Mouse (Mus musculus) urinary bladder, postnatal 25 days (tissue): ENCODE data around the gene Sppl3.
"Not testable (repeated sequence)": the region's sequence is repeated elsewhere in the genome, so short reads cannot be mapped to it uniquely, and the experiment has no call there.

Experiments
- DNase-seq: peaks from one replicate; pipeline ENCODE4 v3.0.0; 2022; ENCODE audit warnings: low spot score

Gene Sppl3

DNA sequence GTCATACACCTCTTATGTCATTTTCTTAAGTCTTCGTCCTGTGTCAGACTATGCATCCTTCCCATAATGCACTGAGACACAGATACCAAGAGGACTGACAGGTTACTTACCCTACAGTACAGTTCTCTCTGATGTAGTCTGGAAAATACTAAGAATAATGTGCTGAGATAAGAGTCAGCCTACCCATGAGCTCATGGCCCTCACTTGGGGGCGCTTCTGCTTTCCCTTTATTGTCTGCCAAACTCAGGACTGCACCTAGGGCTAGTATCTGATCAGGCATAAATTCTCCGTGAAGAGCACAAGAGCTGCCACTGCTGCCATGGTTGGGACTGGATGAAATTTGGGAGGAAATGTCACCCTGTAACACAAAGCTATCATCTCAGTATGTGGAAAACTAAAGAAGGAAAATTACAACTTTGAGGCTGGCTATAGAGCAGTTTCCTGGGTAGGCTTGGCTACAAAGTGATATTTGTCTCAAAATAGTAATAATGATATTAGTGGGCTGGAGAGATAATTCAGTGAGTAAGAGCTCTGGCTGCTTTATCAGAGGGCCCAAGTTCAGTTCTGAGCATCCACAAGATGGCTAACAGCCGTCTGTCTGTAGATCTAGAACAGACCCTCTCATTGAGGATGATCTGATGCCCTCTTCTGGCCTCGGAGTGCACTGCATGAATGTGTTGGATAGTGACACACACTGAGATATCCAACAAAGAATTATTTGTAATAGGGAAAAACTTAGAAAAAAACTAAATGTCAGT, 65.4 kb downstream of the Sppl3 start:
- DNase-seq = peak; percentile 61

DNA sequence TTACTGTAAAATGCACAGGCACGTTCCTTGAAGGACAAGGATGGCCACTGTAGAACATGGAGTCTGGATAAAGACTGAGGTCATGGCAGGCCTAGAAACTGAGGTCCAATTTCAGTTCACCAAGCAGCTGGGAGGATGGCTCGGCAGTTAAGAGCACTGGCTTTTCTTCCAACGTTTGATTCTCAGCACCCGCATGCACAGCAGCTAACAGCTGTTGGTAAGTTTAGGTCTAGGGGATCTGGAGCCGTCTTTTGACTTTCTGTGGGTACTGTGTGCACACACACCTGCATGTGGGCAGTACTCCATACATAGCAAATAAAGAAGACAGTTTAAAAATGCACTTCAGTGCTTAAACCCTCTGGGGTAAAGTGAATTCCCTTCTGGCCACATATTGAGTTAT, 70.7 kb downstream of the Sppl3 start:
- DNase-seq = no peak

DNA sequence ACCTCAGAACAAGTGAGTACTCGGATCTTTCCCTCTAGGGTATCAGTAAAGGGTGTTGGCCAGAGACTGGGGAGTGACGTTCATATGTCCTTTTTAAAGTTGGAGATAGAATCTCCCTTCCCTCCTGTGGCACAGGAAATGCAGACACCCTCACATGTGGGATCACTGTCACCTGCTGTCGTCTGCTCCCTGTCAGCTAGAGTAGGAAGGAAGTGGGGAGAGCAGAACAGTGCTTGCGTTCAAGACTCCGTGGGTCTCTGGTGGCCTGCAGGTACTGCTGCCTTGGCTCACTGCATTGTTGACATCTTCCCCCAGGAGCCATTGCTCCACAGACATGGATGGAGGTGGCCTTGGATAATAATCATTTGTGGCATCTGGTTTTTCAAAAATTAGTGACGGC, 72.6 kb downstream of the Sppl3 start:
- no peak for DNase-seq

DNA sequence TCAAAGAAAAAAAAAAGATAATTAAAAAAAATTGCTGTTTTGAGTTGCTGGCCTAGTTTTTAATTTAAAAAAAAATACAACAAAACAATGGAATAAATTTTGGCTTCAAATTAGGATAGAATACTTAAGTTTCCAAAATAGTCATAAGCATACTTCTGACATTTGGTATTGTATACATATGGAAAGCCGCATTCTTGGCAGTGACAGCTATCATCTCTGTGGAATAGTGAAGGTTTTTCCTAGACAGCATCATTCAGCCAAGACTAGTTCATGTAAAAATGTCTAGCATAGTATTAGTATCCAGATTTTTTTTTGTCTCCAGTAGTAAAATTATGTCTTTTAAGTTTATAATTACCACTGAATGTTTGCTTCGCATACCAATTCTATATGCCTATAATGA, 74.7 kb downstream of the Sppl3 start:
- no peak for DNase-seq

DNA sequence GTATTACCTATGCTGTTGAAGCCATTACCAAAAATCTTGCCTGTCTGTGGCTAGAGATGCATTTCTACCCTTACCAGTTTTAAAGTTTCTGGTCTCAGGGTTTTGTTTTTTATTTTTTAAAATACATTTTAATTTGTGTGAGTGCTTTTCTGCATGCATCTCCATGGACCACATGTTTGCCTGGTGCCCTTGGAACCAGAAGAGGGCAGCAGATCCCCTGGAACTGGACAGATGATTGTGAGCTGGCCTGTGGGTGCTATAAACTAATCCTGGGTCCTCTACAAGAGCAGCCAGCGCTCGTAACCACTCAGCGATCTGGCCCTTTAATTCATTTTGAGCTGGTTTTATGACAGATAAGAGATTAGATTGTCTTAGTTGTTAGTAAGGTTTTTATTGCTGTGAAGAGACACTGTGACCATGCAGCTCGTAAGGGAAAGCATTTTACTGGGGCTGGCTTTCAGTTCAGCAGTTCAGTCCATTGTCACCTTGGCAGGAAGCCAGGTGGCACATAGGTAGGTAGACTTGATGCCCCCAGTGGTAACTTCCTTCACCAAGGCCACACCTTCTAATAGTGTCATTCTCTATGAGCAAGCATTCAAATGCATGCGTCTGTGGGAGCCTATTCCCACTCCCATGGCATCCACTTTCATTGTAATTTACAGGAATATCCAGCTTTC, 78.8 kb downstream of the Sppl3 start:
- no peak for DNase-seq

DNA sequence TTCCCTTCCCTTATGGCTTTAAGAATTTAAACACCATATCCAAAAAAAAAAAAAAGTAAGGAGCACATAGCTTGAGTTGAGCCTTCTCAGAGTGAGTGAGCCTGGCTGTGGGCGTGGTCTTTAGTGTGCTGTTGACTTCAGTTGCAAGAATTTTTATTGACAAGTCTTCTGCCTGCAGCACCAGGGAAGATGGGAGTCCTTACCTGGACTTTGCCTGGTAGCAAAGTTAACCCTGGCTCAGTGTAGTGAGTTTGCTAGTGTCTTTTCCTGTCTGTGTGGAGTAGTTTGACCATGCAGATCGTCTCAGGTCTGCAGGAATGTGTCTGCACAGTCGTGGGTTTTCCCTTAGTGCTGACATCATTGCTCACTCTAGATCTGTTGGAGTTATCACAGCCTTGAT, 80.1 kb downstream of the Sppl3 start:
- no peak for DNase-seq

DNA sequence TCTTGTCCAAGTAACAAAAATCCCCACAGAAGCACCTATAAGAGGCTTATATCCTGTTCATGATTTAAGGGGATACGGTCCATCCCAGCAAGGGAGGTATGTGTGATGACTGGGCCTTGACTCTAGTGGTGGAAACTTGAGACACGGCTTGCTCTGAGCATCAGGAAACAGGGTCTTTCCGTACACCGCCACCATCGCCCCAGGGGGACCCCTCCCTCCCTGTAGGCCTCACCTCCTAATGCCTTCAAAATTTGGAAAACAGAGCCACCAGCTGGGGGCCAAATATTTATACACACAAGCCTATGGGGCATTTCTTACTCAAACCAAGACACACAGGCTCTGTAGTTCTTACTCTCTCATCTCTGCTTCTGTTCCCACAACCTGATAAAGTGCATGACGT, 80.8 kb downstream of the Sppl3 start:
- DNase-seq = no peak

DNA sequence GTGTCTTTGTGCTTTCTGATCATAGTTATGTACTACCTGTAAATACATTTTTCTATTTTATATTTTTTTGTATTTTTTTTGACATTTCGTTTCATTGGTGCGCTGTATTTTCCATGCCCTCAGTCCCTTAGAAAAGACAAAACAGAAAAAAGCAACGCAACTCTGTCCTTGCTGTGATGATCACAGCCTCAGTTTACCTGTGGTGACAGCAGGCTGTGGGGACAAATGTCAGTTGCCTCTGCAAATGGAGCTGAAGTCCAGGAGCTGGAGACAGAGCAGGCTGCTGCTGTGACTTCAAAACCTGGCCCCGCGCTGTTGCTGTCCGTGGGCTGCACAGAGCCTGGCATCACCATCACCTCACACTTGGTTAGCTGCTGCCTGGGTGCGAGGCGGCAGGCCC, 87.3 kb downstream of the Sppl3 start, which contains the start of gene Gm10401:
Gene Gm10401, minus strand, starts transcription at position 101 of the 400 bp plus-strand sequence.
- DNase-seq = no peak

DNA sequence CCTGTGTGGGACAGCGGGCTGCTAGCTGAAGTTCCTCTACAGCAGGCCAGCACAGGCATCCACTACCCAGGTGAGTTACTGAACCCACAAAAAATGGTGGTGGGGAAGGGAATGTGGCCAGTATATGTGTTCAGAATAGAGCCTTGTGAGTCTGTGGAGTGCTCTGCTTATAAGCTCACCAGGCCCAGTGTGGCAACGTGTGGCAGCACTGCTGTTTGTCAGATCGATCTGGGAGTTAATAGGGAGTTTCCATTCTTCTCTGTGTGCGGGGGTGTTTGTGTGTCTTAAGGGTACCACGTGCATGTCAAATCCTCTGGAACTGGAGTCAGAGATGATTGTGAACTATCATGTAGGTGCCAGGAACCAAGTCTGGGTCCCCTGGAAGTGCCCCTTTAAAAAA, 88.6 kb downstream of the Sppl3 start:
- no peak for DNase-seq

DNA sequence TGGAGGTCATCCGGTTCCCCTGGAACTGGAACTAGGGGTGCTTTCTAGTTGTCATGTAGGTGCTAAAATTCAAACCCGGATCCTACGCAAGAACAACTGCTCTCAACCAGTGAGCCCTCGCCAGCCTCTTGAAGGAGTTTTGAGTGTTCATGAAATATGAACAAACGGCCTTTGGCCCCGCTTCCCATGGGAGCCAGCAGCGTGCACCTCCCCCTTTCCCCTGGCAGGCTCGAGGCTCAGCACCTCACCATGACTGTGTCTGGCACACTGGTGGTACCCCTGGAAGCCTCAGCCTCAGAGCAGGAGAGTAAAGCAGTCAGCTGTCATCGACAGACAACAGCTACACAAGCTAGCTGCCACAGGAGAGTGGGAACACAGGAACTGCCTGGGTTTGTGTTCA, 89.1 kb downstream of the Sppl3 start:
- DNase-seq = no peak

DNA sequence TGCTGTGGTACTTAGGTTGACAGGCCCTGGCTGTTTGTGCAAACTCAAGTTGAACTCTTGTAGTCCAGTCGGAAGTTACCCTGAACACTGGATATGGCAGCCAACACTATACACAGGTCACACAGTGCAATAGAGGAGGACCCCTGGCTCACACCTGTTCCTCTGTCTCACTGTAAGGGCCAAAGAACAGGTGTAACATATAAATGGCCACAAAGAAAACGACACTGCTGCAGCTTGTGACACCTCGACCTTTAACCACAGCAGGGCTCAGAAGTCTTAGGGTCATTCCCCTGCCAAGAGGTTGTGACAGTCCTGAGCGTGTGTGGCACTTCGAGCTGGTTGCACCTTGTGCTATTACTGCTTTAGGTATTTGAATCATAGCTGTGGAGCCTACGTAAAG, 89.5 kb downstream of the Sppl3 start:
- no peak for DNase-seq

DNA sequence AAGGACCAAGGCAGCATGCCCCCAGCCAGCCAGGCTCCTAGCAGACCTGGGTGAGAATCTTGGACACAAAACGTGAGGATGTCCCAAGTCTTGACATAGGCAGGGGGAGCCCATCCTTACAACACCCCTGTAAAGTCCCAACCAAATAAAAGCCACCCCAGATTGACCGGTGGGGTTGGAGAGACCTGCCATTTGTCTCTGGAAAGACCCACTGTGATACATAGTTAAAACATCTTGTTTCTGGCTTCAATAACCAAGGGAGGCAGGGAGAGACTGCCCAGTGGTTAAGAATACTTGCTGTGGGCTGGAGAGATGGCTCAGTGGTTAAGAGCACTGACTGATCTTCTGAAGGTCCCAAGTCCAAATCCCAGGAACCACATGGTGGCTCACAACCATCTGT, 91.3 kb downstream of the Sppl3 start:
- no peak for DNase-seq

DNA sequence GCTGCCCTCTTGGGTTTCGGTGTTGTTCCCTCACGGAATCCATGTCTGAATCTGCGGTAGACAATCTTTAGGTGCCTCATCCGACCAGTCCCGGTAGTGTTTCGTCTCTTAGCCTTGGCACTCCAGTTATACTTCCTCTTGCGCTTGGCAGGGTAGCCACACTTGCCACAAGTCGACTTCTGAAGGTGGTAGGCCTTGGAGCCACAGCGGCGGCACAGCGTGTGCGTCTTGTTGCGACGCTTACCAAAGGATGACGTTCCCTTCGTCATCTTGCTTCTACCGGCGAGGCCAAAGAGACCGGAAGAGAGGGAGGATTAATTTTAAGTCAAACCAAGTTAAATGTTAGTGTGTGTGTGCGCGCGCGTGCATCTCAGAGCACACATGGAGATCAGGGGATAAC, 92.3 kb downstream of the Sppl3 start:
- not testable (repeated sequence) for DNase-seq

DNA sequence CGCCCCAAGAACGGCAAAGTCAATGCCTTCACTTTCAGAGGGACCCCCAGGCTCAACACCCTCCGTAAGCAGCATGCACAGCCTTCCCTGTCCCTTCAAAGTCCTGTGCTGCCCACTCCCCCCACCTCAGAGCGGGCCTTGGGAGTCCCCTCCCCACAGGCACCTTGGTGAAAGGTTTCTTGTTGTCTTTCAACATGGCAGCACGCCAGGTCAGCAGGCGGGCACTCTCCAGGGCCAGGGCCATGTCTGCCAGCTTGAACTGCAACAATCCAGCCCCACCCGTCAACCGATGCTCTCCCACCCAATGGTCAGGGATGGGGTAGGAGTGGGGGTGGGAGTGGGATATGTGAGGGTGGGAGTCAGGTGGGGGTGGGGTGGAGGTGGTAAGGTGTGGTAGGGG, 100.2 kb downstream of the Sppl3 start:
- DNase-seq = no peak

DNA sequence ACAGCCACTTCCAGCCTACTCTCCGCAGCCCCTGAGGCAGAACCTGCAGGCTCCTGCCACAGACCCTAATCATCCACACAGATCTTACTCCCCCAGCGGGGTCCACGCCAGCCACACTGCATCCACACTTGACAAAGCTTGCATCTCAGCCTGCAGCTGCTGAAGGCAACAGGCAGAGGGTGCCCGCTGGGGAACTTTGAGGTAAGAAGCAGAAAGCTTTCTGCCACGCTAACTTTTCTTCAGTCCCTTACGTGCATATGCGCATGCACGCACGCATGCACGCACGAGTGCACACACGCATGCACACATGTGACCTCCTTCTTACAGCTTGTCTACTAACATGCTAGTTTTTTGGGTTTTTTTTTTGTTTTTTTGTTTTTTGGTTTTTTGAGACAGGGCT, 102.3 kb downstream of the Sppl3 start:
- DNase-seq = no peak

DNA sequence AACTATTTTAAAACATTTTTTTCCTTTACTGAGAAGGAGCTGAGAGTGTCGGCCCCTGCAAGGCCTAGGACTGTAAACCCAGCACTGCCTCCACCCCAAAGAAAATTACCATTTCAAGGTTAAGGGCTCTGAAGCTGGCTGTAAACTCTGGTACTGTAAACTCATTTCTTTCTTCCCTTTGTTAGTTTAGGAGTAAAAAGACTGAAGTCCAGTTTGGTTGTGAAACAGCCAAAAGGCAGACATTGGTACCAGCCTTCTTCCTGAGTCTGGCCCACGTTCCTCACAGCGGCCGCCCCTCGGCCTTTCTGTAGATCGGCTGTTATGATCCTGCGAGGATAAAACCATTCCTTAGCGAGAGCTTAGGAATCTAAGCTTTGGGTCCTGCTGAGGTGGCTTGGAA, 103.6 kb downstream of the Sppl3 start:
- no peak for DNase-seq

DNA sequence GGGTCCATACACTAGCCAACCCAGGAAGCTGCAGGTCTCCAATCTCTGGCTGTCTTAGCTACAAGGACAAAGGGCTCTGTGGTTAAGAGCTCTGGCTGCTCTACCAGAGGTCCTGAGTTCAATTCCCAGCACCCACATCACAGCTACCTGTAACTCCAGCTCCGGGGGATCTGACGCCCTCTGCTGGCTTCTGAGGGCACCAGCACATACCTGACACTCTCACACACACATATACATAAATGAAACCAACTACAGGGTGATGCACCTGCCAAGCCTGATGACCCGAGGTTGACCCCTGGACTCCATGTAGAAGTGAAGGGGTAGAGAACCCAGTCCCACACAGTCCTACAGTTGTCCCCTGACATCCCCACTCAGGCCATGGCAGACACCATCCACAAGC, 105.5 kb downstream of the Sppl3 start:
- DNase-seq = no peak

DNA sequence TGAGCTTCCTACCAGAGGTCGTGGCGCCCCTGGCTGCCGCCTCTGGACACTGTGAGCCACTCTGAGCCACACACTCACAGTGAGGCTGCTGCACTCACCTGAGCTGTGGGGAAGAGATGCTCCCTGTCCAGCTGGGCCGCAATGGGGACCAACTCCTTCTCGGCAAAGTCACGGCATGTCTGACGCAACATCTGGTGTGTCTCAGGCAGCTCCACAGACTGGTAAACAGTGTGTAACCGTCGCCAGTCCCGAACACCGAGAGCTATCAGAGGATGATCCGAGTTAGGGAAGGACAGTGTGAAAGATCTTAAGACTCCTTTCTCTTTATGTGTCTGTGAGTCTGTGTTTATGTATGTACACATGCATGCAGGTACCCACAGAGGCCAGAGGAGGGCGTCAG, 106.5 kb downstream of the Sppl3 start:
- no peak for DNase-seq

DNA sequence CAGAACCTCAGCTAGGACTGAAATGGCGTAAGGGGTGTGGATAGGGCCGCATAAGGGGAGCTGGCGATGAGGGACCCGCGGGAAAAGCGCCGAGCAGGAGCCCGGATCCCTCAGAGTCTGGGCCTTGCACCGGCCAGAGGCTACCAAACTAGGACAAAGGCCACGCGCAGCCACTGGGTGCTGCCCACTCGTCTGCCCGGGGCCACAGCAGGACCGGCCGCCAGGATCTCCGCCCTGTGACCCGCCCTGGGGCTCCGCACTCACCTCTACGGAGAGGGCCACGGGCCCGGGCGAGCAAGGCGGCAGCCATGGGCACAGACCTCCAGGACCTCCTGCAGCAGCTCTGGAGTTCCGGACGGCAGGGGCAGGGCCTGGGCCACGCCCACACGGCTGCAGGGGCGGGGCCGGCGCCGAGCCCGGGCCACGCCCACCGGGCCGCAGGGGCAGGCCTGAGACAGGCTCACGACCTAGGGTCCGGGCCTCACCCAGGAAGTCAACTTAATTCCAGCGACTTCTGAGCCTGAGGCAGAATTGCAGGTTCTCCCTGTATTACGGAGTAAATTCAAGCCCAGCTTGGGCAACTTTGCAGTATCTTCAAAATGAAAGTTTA, 108.1 kb downstream of the Sppl3 start, which contains the start of gene Acads:
Gene Acads, minus strand, starts transcription at position 386 of the 610 bp plus-strand sequence.
- peak; percentile 83 for DNase-seq

DNA sequence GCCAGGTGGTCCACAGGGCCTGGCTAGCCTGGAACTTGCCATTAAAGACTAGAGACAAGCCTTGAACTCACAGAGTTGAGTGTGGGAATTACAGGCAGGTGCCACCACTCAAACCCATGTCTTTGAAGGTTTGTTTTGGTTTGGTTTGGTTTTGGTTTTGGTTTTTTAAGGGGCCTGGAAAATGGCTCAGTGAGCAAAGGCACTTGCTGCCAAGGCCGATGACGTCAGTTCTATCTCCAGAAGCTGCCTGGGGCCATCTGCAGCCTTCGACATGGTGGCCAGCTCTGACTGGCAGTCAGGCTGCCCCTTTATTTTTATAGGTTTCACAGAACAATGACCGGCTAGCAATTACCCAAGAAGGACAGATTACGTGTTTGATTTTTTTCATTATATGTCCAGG, 110.0 kb downstream of the Sppl3 start:
- no peak for DNase-seq

DNA sequence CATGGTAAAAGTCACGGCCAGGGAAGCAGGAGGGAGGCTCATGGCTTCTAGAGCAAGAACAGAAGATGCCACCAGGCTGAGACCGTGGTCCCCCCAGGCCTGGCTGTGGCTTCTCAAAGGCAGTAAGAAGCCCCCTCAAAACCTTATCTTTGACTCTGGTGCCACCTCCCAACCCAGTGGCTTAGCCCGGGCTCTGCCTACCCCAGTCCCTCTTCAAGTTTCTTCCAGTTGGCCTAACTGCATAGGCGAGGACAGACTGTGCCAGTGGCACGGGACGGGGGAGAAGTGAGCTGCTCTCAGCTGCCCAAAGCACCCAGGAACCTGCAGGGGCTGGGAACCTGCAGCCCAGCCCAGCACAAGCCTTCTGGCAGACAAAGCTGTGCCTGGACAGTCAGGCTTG, 113.8 kb downstream of the Sppl3 start:
- DNase-seq = no peak

DNA sequence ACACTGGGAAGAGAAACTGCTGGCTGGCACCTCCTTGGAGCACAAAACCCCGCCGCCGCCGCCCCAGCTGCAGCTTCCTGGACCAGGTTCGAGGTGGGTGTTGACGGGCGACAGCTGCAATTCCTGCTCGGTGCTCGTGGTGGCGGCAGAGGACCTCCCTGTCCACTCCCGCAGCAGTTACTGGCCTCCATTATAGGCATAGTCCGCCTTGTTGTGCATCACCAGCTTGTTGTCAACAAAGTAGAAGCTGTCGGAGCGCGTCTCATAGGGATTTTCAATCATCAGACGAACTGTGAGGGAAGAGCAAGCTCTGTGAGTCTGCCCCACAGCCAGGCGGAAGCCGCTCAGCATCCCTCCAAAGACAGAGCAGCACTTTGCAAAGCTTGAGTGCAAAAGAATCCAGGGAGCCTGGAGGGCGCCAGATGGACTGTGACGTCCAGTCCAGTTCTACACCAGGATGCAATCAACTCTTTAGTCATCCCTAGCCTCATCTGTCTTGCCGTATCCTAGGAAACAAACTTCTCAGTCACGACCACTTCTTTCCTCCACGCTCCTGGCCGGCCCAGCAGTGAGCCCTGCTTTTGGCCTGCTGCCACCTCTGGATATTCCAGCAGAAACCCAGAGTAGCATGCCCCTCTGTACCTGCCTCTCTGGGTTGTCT, 114.4 kb downstream of the Sppl3 start:
- peak; percentile 66 for DNase-seq
